16 mouse cellular contexts compared by ENCODE assay signal in genomic region chr14:58317231-58317630, GRCm38 (mm10).
DNase-seq lines count a peak whose midpoint lies in the region; ATAC-seq and TF ChIP-seq lines count a peak whose summit lies in the region.
"Had no signal": no experiment of that assay in that cellular context is flagged by ENCODE, and none has a peak within 500 bp of the region (broad histone marks: within the 10 kb centered on the region; RNA-seq: fewer than 3 reads in every experiment).

No protein-coding gene starts in this region.

- no peak overlapping the region for H3K4me2 ChIP-seq in stomach, postnatal 0 days (replicated peaks; ENCODE audit: low read depth)
- H3K4me2 ChIP-seq: limb, embryonic 15.5 days; midbrain, embryonic 12.5 days; neural tube, embryonic 15.5 days had no signal

- no peaks in the 10 kb centered on the region for H3K9me3 ChIP-seq in stomach, postnatal 0 days (ENCODE audit: control insufficient read depth, low read length)
- H3K9me3 ChIP-seq: limb, embryonic 15.5 days; midbrain, embryonic 12.5 days; neural tube, embryonic 15.5 days had no signal

- DNase-seq in heart, adult 11 months = peak; percentile 64
- DNase-seq in heart, postnatal 25 days (ENCODE audit: low spot score) = no peak
- peak; percentile 7 for DNase-seq in kidney, adult 2 months
- no peak for DNase-seq in kidney, postnatal 25 days
- peak; percentile 21 for DNase-seq in retina, postnatal 1 day
- DNase-seq in retina, embryonic 14.5 days (ENCODE audit: low spot score) = no peak
- DNase-seq in left cerebral cortex, adult 2 months (ENCODE audit: extremely low spot score in 1 of 2, low spot score in 2 of 2) = no peak
- DNase-seq in stomach, postnatal 0 days (ENCODE audit: low spot score) = no peak
- DNase-seq: adrenal gland, postnatal 14 days; cerebellum, adult 18-20 months; gastrocnemius, postnatal 36 days; thymus, adult 18-20 months had no signal

- no peak for ATAC-seq in stomach, postnatal 0 days (ENCODE audit: low FRiP score, low TSS enrichment)

- 55% methylated on average over 4 of the region's 4 CpGs for WGBS in kidney, adult 2 months
- WGBS in stomach, postnatal 0 days = 62% methylated on average over 4 of the region's 4 CpGs

- intact Hi-C loops in heart, postnatal 25 days (cut with DNase I) = no loop called here
- intact Hi-C loops in left cerebral cortex, adult 2 months (cut with DNase I) = no loop called here

- H3K4me1 ChIP-seq in kidney, adult 2 months (ENCODE audit: control insufficient read depth, insufficient read depth, low read length) = no peaks in the 10 kb centered on the region
- H3K4me1 ChIP-seq in stomach, postnatal 0 days (replicated peaks; ENCODE audit: control insufficient read depth, insufficient read depth) = no peaks in the 10 kb centered on the region
- H3K4me1 ChIP-seq: midbrain, embryonic 12.5 days; neural tube, embryonic 15.5 days had no signal

- TF ChIP-seq EP300 in stomach, postnatal 0 days (optimal IDR thresholded peaks at IDR 0.05) = no peak

- no peak overlapping the region for H3K27ac ChIP-seq in kidney, adult 2 months (ENCODE audit: insufficient read depth, low read depth, low read length)
- H3K27ac ChIP-seq in left cerebral cortex, adult 2 months = no peak overlapping the region
- H3K27ac ChIP-seq in stomach, postnatal 0 days (replicated peaks) = no peak overlapping the region
- H3K27ac ChIP-seq: limb, embryonic 15.5 days; midbrain, embryonic 12.5 days; neural tube, embryonic 15.5 days had no signal

- no peak for TF ChIP-seq CTCF in kidney, adult 2 months (conservative IDR thresholded peaks at IDR 0.05; ENCODE audit: insufficient read depth, insufficient read length, low read depth, low read length)
- no peak for TF ChIP-seq CTCF in left cerebral cortex, adult 2 months (IDR thresholded peaks at IDR 0.05)
- no peak for TF ChIP-seq CTCF in stomach, postnatal 0 days (IDR thresholded peaks at IDR 0.05; ENCODE audit: low read depth)

- H3K36me3 ChIP-seq in kidney, adult 2 months (ENCODE audit: control insufficient read depth, insufficient read depth, low read length) = no peaks in the 10 kb centered on the region
- no peaks in the 10 kb centered on the region for H3K36me3 ChIP-seq in stomach, postnatal 0 days (ENCODE audit: control insufficient read depth, insufficient read depth, low read length)
- H3K36me3 ChIP-seq: limb, embryonic 15.5 days; midbrain, embryonic 12.5 days; neural tube, embryonic 15.5 days had no signal

- no peak for TF ChIP-seq POLR2A in kidney, adult 2 months (IDR thresholded peaks at IDR 0.05; ENCODE audit: low read depth, low read length)

- no peak overlapping the region for H3K9ac ChIP-seq in stomach, postnatal 0 days (ENCODE audit: low read length)
- H3K9ac ChIP-seq: limb, embryonic 15.5 days; midbrain, embryonic 12.5 days; neural tube, embryonic 15.5 days had no signal

- no peak overlapping the region for H3K4me3 ChIP-seq in kidney, adult 2 months (ENCODE audit: insufficient read depth, low read depth, low read length)
- no peak overlapping the region for H3K4me3 ChIP-seq in left cerebral cortex, adult 2 months
- H3K4me3 ChIP-seq in stomach, postnatal 0 days (ENCODE audit: low read depth, low read length) = no peak overlapping the region
- H3K4me3 ChIP-seq: limb, embryonic 15.5 days; midbrain, embryonic 12.5 days; myocyte; neural tube, embryonic 15.5 days had no signal

- no peaks in the 10 kb centered on the region for H3K27me3 ChIP-seq in kidney, adult 2 months (replicated peaks; ENCODE audit: control insufficient read depth, insufficient read depth, low read length)
- no peaks in the 10 kb centered on the region for H3K27me3 ChIP-seq in stomach, postnatal 0 days (ENCODE audit: control insufficient read depth, insufficient read depth, low read length)
- H3K27me3 ChIP-seq: limb, embryonic 15.5 days; midbrain, embryonic 12.5 days; neural tube, embryonic 15.5 days had no signal

Comparison
In these comparisons a context has a peak if more than half of its experiments do, and no peak if none do; other contexts are left out.
1. DNase-seq: peak in heart, adult 11 months (single experiment), kidney, adult 2 months (single experiment) and retina, postnatal 1 day (single experiment); none in heart, postnatal 25 days (single experiment), kidney, postnatal 25 days (0 of 2), retina, embryonic 14.5 days (single experiment), left cerebral cortex, adult 2 months (0 of 2) and stomach, postnatal 0 days (single experiment).